Comparison of ENCODE assay signal across 24 mouse cellular contexts in genomic region chr2:36002188-36002587, GRCm38 (mm10). TPM values are rescaled to one million over a fixed set of nuclear protein-coding genes. Genes with fewer than 3 reads are reported as not detected.
DNase-seq lines count a peak whose midpoint lies in the region; ATAC-seq and TF ChIP-seq lines count a peak whose summit lies in the region.
"Had no signal": no experiment of that assay in that cellular context is flagged by ENCODE, and none has a peak within 500 bp of the region (broad histone marks: within the 10 kb centered on the region; RNA-seq: fewer than 3 reads in every experiment).

No protein-coding gene starts in this region.

- H3K4me1 ChIP-seq in forebrain, embryonic 12.5 days, result peaks cover 7% of the 10 kb centered on the region
- no peaks in the 10 kb centered on the region for H3K4me1 ChIP-seq in forebrain, embryonic 15.5 days
- H3K4me1 ChIP-seq in limb, embryonic 10.5 days, result peaks cover 4% of the 10 kb centered on the region; the same call in 1 of the 2 replicates
- H3K4me1 ChIP-seq: hindbrain, embryonic 15.5 days had no signal

- 0 out of 2 replicates have a peak, but pooled peaks have one; percentile 37 for ATAC-seq in forebrain, embryonic 12.5 days (ENCODE audit: low FRiP score)
- peak; percentile 41; the same call in 1 of the 2 replicates for ATAC-seq in forebrain, embryonic 15.5 days (replicated peaks)
- ATAC-seq in frontal cortex, adult (ENCODE audit: low TSS enrichment), result no peak
- ATAC-seq: activated CD4-positive, CD25-positive, alpha-beta regulatory T cell, adult 4 months; CD4-positive, CD25-positive, alpha-beta regulatory T cell, adult 4 months; intestine, postnatal 0 days had no signal

- 21% methylated on average over 6 of the region's 6 CpGs for WGBS in forebrain, embryonic 12.5 days
- 14% methylated on average over 6 of the region's 6 CpGs for WGBS in forebrain, embryonic 15.5 days
- 55% methylated on average over 6 of the region's 6 CpGs for whole genome bisulfite sequencing in limb, embryonic 10.5 days

- no peak overlapping the region for H3K4me2 ChIP-seq in forebrain, embryonic 12.5 days
- no peak overlapping the region for H3K4me2 ChIP-seq in forebrain, embryonic 15.5 days (replicated peaks)
- H3K4me2 ChIP-seq: heart, embryonic 13.5 days; hindbrain, embryonic 15.5 days had no signal

- no peak for TF ChIP-seq POLR2A in brain, embryonic 14.5 days (IDR thresholded peaks at IDR 0.05; ENCODE audit: borderline replicate concordance, extremely low read depth, insufficient read depth, insufficient read length, poor library complexity, severe bottlenecking)

- peak; percentile 69 for DNase-seq in brain, embryonic 14.5 days (ENCODE audit: low read depth)
- no peak for DNase-seq in urinary bladder, adult 18-20 months (ENCODE audit: low spot score in 2 of 2)
- DNase-seq in limb, embryonic 10.5 days (ENCODE audit: low spot score), result no peak
- DNase-seq: adrenal gland, adult 8-10 months; adrenal gland, postnatal 25 days; cerebellum, adult 18-20 months; cerebellum, adult 9-10 months; cerebellum, postnatal 14 days; gastrocnemius, postnatal 10 days; gastrocnemius, postnatal 36 days; heart, adult 2 months; heart, postnatal 14 days; heart, postnatal 4 days had no signal

- no peak overlapping the region for H3K4me3 ChIP-seq in forebrain, embryonic 12.5 days (replicated peaks)
- no peak overlapping the region for H3K4me3 ChIP-seq in forebrain, embryonic 15.5 days
- no peak overlapping the region for H3K4me3 ChIP-seq in limb, embryonic 10.5 days
- H3K4me3 ChIP-seq: heart, adult 2 months; heart, embryonic 10.5 days; heart, embryonic 13.5 days; hindbrain, embryonic 15.5 days had no signal

- no peak overlapping the region for H3K9ac ChIP-seq in forebrain, embryonic 12.5 days
- no peak overlapping the region for H3K9ac ChIP-seq in forebrain, embryonic 15.5 days (replicated peaks)
- H3K9ac ChIP-seq: heart, embryonic 13.5 days; hindbrain, embryonic 15.5 days had no signal

- no peaks in the 10 kb centered on the region for H3K36me3 ChIP-seq in forebrain, embryonic 12.5 days (replicated peaks)
- no peaks in the 10 kb centered on the region for H3K36me3 ChIP-seq in forebrain, embryonic 15.5 days
- no peaks in the 10 kb centered on the region for H3K36me3 ChIP-seq in limb, embryonic 10.5 days
- H3K36me3 ChIP-seq: heart, embryonic 10.5 days; heart, embryonic 13.5 days; hindbrain, embryonic 15.5 days had no signal

- no peaks in the 10 kb centered on the region for H3K27me3 ChIP-seq in forebrain, embryonic 12.5 days
- no peaks in the 10 kb centered on the region for H3K27me3 ChIP-seq in forebrain, embryonic 15.5 days
- peaks cover 24% of the 10 kb centered on the region for H3K27me3 ChIP-seq in limb, embryonic 10.5 days (ENCODE audit: low read depth, poor library complexity, severe bottlenecking)
- H3K27me3 ChIP-seq: hindbrain, embryonic 15.5 days had no signal

- TF ChIP-seq CTCF in brain, embryonic 14.5 days (IDR thresholded peaks at IDR 0.05; ENCODE audit: borderline replicate concordance, extremely low read depth, insufficient read depth, insufficient read length), result no peak

- H3K27ac ChIP-seq in forebrain, embryonic 12.5 days, result no peak overlapping the region
- peak overlapping the region; percentile 43 for H3K27ac ChIP-seq in forebrain, embryonic 15.5 days (replicated peaks)
- H3K27ac ChIP-seq in limb, embryonic 10.5 days, result no peak overlapping the region
- H3K27ac ChIP-seq: heart, adult 2 months; heart, embryonic 10.5 days; heart, embryonic 13.5 days; hindbrain, embryonic 15.5 days had no signal

- no peaks in the 10 kb centered on the region for H3K9me3 ChIP-seq in forebrain, embryonic 12.5 days
- H3K9me3 ChIP-seq in forebrain, embryonic 15.5 days, result no peaks in the 10 kb centered on the region
- H3K9me3 ChIP-seq in limb, embryonic 10.5 days (replicated peaks), result no peaks in the 10 kb centered on the region
- H3K9me3 ChIP-seq: heart, embryonic 10.5 days; heart, embryonic 13.5 days; hindbrain, embryonic 15.5 days had no signal

RNA-seq across cellular contexts. Expression of gene Ttll11, which starts 22.5 kb away (rescaled TPM):
- polyA plus RNA-seq in brain, embryonic 14.5 days (2012; rRNA removed), result 7.8 and 9.3 TPM in 2 replicates
- polyA plus RNA-seq in forebrain, embryonic 12.5 days (2016; fragmentation: Nextera tagmentation; extraction: Ambion mirVana), result 2.9 and 3.8 TPM in 2 replicates
- polyA plus RNA-seq in forebrain, embryonic 15.5 days (2015; fragmentation: Nextera tagmentation; extraction: Ambion mirVana), result 2.7 and 3.0 TPM in 2 replicates
- polyA plus RNA-seq in limb, embryonic 10.5 days (2016; fragmentation: Nextera tagmentation; extraction: Ambion mirVana), result 0.65 TPM in 2 replicates
- polyA plus RNA-seq: activated CD4-positive, CD25-positive, alpha-beta regulatory T cell, adult 4 months; CD4-positive, CD25-positive, alpha-beta regulatory T cell, adult 4 months had no signal

RNA-seq across cellular contexts. Expression of gene Ndufa8, which starts 47.0 kb away (rescaled TPM):
- 123 and 135 TPM in 2 replicates for polyA plus RNA-seq in brain, embryonic 14.5 days (2012; rRNA removed)
- polyA plus RNA-seq in forebrain, embryonic 12.5 days (2016; fragmentation: Nextera tagmentation; extraction: Ambion mirVana), result 161 and 169 TPM in 2 replicates
- polyA plus RNA-seq in forebrain, embryonic 15.5 days (2015; fragmentation: Nextera tagmentation; extraction: Ambion mirVana), result 259 and 263 TPM in 2 replicates
- polyA plus RNA-seq in limb, embryonic 10.5 days (2016; fragmentation: Nextera tagmentation; extraction: Ambion mirVana), result 208 and 218 TPM in 2 replicates

RNA-seq across cellular contexts. Expression of gene Morn5, which starts 47.1 kb away (rescaled TPM):
- polyA plus RNA-seq in brain, embryonic 14.5 days (2012; rRNA removed), result 0.93 and 2.3 TPM in 2 replicates
- polyA plus RNA-seq in forebrain, embryonic 12.5 days (2016; fragmentation: Nextera tagmentation; extraction: Ambion mirVana), result 0.69 and 1.3 TPM in 2 replicates
- polyA plus RNA-seq in forebrain, embryonic 15.5 days (2015; fragmentation: Nextera tagmentation; extraction: Ambion mirVana), result 1.7 and 2.5 TPM in 2 replicates
- 0.35 TPM in 1 of 2 replicates, not detected in the other for polyA plus RNA-seq in limb, embryonic 10.5 days (2016; fragmentation: Nextera tagmentation; extraction: Ambion mirVana)
- polyA plus RNA-seq: activated CD4-positive, CD25-positive, alpha-beta regulatory T cell, adult 4 months; CD4-positive, CD25-positive, alpha-beta regulatory T cell, adult 4 months; embryonic facial prominence, embryonic 11.5 days; heart, embryonic 10.5 days; heart, embryonic 13.5 days; intestine, embryonic 14.5 days; intestine, postnatal 0 days had no signal
